Mouse (Mus musculus): Measurements from ENCODE around the gene Pfdn5. TPM values are rescaled to one million over a fixed set of nuclear protein-coding genes. Genes with fewer than 3 reads are reported as not detected.

Gene Pfdn5
- total RNA-seq, 1 experiment from 2014 or later, result 219 TPM

GRCm38 (mm10) chr15:102366733-102367344 lies 40.9 kb downstream of the Pfdn5 start, which contains the start of gene Sp7:
Sp7 (minus strand) TSS chr15:102367182.
- 0 out of 2 replicates have a peak, but pooled peaks have one; percentile 12 for ATAC-seq (replicated peaks; ENCODE audit: low read depth, poor library complexity, severe bottlenecking)

- no peak for ATAC-seq (replicated peaks; ENCODE audit: low read depth, poor library complexity, severe bottlenecking)
Observed at GRCm38 (mm10) chr15:102369972-102370371, 44.1 kb downstream of the Pfdn5 start.

- ATAC-seq (replicated peaks; ENCODE audit: low read depth, poor library complexity, severe bottlenecking), result no peak
Observed at GRCm38 (mm10) chr15:102370727-102371126, 44.8 kb downstream of the Pfdn5 start.

GRCm38 (mm10) chr15:102376453-102377162 lies 50.7 kb downstream of the Pfdn5 start:
- peak; percentile 69 for ATAC-seq (replicated peaks; ENCODE audit: low read depth, poor library complexity, severe bottlenecking)

GRCm38 (mm10) chr15:102377163-102377543 lies 51.2 kb downstream of the Pfdn5 start:
- peak; percentile 55 for ATAC-seq (replicated peaks; ENCODE audit: low read depth, poor library complexity, severe bottlenecking)

- ATAC-seq (replicated peaks; ENCODE audit: low read depth, poor library complexity, severe bottlenecking), result peak; percentile 62
Observed at GRCm38 (mm10) chr15:102377810-102378262, 51.9 kb downstream of the Pfdn5 start.

Other genes starting within 250 kb of the Pfdn5 start
- gene Tns2, start 225.7 kb upstream of the Pfdn5 start, total RNA-seq (2017), result not detected in 2 replicates
- 9.7 and 15.5 TPM in 2 replicates for gene Spryd3, start 189.9 kb upstream of the Pfdn5 start, total RNA-seq (2017)
- gene Igfbp6, start 181.8 kb upstream of the Pfdn5 start, total RNA-seq (2017), result not detected in 2 replicates
- 3.3 and 6.3 TPM in 2 replicates for gene Soat2, start 175.6 kb upstream of the Pfdn5 start, total RNA-seq (2017)
- 33.7 and 35.4 TPM in 2 replicates for gene Zfp740, start 122.9 kb upstream of the Pfdn5 start, total RNA-seq (2017)
- gene Csad, start 121.4 kb upstream of the Pfdn5 start, total RNA-seq (2017), result 7.0 and 27.8 TPM in 2 replicates
- 81.3 and 108 TPM in 2 replicates for gene Itgb7, start 94.2 kb upstream of the Pfdn5 start, total RNA-seq (2017)
- gene Rarg, start 68.6 kb upstream of the Pfdn5 start, total RNA-seq (2017), result 1.2 and 3.9 TPM in 2 replicates
- gene Gm9918, start 55.6 kb upstream of the Pfdn5 start, total RNA-seq (2017), result not detected in 2 replicates
- 16.8 and 21.0 TPM in 2 replicates for gene Mfsd5, start 46.7 kb upstream of the Pfdn5 start, total RNA-seq (2017)
- 24.6 and 39.7 TPM in 2 replicates for gene Espl1, start 29.9 kb upstream of the Pfdn5 start, total RNA-seq (2017)
- 40.0 and 50.8 TPM in 2 replicates for gene Myg1, start 5.6 kb downstream of the Pfdn5 start, total RNA-seq (2017)
- gene Aaas, start 24.7 kb downstream of the Pfdn5 start, total RNA-seq (2017), result 111 and 199 TPM in 2 replicates
- not detected in 2 replicates for gene Sp7, start 41.1 kb downstream of the Pfdn5 start, total RNA-seq (2017)
- 65.3 and 87.3 TPM in 2 replicates for gene Sp1, start 80.0 kb downstream of the Pfdn5 start, total RNA-seq (2017)
- gene Amhr2, start 119.3 kb downstream of the Pfdn5 start, total RNA-seq (2017), result not detected in 2 replicates
- 38.7 and 51.2 TPM in 2 replicates for gene Prr13, start 132.9 kb downstream of the Pfdn5 start, total RNA-seq (2017)
- 227 and 349 TPM in 2 replicates for gene Pcbp2, start 144.4 kb downstream of the Pfdn5 start, total RNA-seq (2017)
- gene Gm10337, start 177.6 kb downstream of the Pfdn5 start, total RNA-seq (2017), result not detected in 2 replicates
- 0.92 and 1.3 TPM in 2 replicates for gene Map3k12, start 190.9 kb downstream of the Pfdn5 start, total RNA-seq (2017)
- gene Tarbp2, start 192.1 kb downstream of the Pfdn5 start, total RNA-seq (2017), result 13.4 and 31.7 TPM in 2 replicates
- gene Npff, start 198.8 kb downstream of the Pfdn5 start, total RNA-seq (2017), result 0.50 and 0.68 TPM in 2 replicates